Mouse (Mus musculus): ENCODE results near the gene Tnks1bp1. TPM values are rescaled to one million over a fixed set of nuclear protein-coding genes. Genes with fewer than 3 reads are reported as not detected.

The Tnks1bp1 gene
- polyA plus RNA-seq, 1 experiment, result 29.6 TPM

DNA sequence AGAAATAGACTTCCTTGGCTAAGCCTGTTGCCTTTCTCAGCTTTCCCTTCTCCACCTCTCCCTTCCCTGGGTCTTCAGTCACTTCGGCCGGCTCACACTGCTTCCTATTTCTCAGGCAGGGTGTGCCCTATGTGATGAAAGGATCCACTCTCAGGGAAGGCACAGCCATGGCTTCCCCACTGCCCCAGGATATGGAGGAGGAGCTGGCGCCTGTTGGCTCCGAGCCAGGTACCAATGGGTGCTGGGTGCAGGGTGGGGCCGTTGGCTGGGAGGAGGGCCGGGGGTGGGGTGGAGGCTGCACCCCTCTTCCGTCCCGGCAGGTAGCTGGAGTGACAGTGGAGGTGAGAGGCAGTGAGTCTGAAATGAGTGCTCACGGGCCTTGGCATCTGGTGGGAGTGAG lies 2.9 kb downstream of the Tnks1bp1 start:
- Histone ChIP-seq H3K4me1 (ENCODE audit: control insufficient read depth, insufficient read depth, insufficient read length, low read length) (peaks cover 21% of the 10 kb centered on the region), H3K27ac (ENCODE audit: insufficient read depth, low read depth, low read length) (peak overlapping the region; percentile 92), H3K4me3 (ENCODE audit: low read depth, low read length) (peak overlapping the region; percentile 67), H3K36me3 (ENCODE audit: control insufficient read depth, insufficient read depth, low read length) (peaks cover 29% of the 10 kb centered on the region), H3K27me3 (ENCODE audit: control insufficient read depth, insufficient read depth, low read length) (no peaks in the 10 kb centered on the region)
- 20% methylated on average over 9 of the region's 9 CpGs for WGBS
- TF ChIP-seq POLR2A (IDR thresholded peaks at IDR 0.05; ENCODE audit: low read depth, low read length), result no peak
- TF ChIP-seq CTCF (IDR thresholded peaks at IDR 0.05; ENCODE audit: extremely low read depth, insufficient read length, insufficient replicate concordance, low read depth, low read length), result no peak

DNA sequence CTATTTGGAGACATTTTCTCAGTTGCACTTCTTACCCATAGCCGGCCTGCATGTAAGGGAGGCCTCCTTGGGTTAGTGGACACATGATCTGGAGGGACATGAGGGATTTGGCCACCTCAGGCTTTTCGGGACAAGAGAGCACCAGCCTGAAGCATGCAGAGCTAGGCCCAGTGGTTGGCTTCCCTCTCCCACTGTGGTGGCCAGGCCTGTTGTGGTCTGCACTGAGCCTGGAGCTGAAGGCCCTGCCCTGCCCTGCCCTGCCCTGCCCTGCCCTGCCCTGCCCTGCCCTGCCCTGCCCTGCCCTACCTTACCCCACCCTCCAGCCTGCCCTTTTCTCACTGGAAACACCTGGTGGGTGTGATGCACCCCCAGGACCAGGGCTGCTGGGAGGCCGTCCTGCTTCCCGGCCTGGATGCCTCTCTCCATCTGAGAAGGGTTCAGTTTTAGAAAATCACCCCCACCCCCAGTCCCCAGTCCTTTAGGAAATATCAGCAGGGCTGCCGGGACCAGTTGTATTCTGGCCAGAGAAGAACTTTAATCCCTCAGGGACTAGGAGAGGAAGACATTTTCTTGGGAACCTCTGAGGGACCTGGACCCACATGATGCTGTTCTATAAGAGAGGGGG lies 5.5 kb downstream of the Tnks1bp1 start:
- Histone ChIP-seq H3K27me3 (ENCODE audit: control insufficient read depth, insufficient read depth, low read length) (no peaks in the 10 kb centered on the region), H3K27ac (ENCODE audit: insufficient read depth, low read depth, low read length) (no peak overlapping the region), H3K4me3 (ENCODE audit: low read depth, low read length) (no peak overlapping the region), H3K36me3 (ENCODE audit: control insufficient read depth, insufficient read depth, low read length) (peaks cover 36% of the 10 kb centered on the region), H3K4me1 (ENCODE audit: control insufficient read depth, insufficient read depth, insufficient read length, low read length) (peaks cover 17% of the 10 kb centered on the region)
- TF ChIP-seq POLR2A (IDR thresholded peaks at IDR 0.05; ENCODE audit: low read depth, low read length), result no peak
- no peak for TF ChIP-seq CTCF (IDR thresholded peaks at IDR 0.05; ENCODE audit: extremely low read depth, insufficient read length, insufficient replicate concordance, low read depth, low read length)
- WGBS, result 57% methylated on average over 5 of the region's 5 CpGs

DNA sequence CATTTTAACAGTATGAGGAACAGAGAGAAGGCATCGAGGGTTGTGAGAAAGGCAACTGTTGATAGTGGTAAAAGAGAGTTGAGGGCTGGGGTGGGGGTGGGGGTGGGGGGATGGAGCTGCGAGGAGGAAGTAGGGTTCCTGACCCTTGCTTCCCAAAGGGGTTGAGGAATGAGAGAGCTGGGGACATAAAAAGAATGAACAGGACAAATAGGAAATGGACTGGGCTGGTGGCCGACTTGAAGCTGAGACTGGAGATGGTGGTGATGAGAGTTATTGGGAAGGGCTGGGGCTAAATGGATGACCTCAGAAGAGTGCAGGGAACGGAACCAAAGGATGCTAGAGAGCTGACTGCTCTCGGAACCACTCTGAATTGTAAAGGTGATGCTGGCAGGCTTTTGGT lies 8.9 kb downstream of the Tnks1bp1 start:
- TF ChIP-seq CTCF (IDR thresholded peaks at IDR 0.05; ENCODE audit: extremely low read depth, insufficient read length, insufficient replicate concordance, low read depth, low read length) (no peak), POLR2A (IDR thresholded peaks at IDR 0.05; ENCODE audit: low read depth, low read length) (no peak)
- Histone ChIP-seq H3K4me1 (ENCODE audit: control insufficient read depth, insufficient read depth, insufficient read length, low read length) (peaks cover 20% of the 10 kb centered on the region), H3K27ac (ENCODE audit: insufficient read depth, low read depth, low read length) (no peak overlapping the region), H3K36me3 (ENCODE audit: control insufficient read depth, insufficient read depth, low read length) (peaks cover 51% of the 10 kb centered on the region), H3K27me3 (ENCODE audit: control insufficient read depth, insufficient read depth, low read length) (no peaks in the 10 kb centered on the region), H3K4me3 (ENCODE audit: low read depth, low read length) (no peak overlapping the region)
- WGBS, result 71% methylated on average over 5 of the region's 5 CpGs

DNA sequence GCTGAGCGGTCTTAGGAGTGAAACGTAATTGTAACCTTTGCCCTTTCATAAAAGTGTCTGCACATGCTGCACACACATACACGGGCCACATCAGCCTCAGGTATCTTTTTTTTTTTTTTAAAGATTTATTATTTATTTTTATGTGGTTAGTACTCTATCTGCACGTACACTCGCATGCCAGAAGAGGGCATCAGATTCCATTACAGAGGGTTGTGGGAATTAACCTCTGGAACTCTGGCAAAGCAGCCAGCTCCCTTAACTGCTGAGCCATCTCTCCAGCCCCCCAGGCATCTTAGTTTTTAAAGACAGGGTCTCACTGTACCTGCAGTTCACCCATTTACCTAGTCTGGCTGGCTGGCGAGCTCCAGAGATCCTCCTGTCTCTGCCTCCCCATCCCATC lies 11.9 kb downstream of the Tnks1bp1 start:
- no peak for TF ChIP-seq POLR2A (IDR thresholded peaks at IDR 0.05; ENCODE audit: low read depth, low read length)
- no peak for TF ChIP-seq CTCF (IDR thresholded peaks at IDR 0.05; ENCODE audit: extremely low read depth, insufficient read length, insufficient replicate concordance, low read depth, low read length)
- 76% methylated on average over 6 of the region's 6 CpGs for WGBS
- H3K4me1 ChIP-seq (ENCODE audit: control insufficient read depth, insufficient read depth, insufficient read length, low read length), result peaks cover 10% of the 10 kb centered on the region
- H3K27me3 ChIP-seq (ENCODE audit: control insufficient read depth, insufficient read depth, low read length), result no peaks in the 10 kb centered on the region
- H3K4me3 ChIP-seq (ENCODE audit: low read depth, low read length), result no peak overlapping the region
- H3K27ac ChIP-seq (ENCODE audit: insufficient read depth, low read depth, low read length), result peak overlapping the region; percentile 53; the same call in 1 of the 2 replicates
- peaks cover 61% of the 10 kb centered on the region for H3K36me3 ChIP-seq (ENCODE audit: control insufficient read depth, insufficient read depth, low read length)

DNA sequence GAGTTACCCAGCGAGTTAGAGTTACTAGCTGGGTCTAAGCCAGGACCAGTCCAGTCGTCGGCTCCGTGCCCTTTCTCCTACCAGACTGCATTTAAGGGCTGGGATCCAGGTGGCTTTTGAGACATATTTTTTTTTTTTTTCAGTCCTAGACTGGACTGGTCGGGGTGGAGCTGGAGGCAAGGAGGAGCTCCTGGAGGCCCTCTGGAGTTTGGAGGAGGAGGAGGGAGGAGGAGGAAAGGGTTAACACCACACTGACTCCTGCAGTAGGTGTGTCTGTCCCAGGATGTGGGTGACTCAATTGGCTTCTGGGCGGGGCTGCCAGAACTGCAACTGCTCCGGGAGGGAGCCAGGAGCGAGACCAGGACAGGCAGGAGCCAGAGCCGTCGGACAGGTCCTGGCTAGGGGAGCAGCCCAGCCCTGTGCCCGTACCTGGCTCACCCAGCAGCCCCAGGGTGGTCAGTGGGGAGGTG lies 12.8 kb downstream of the Tnks1bp1 start:
- Histone ChIP-seq H3K27ac (ENCODE audit: insufficient read depth, low read depth, low read length) (peak overlapping the region; percentile 53), H3K27me3 (ENCODE audit: control insufficient read depth, insufficient read depth, low read length) (no peaks in the 10 kb centered on the region), H3K4me1 (ENCODE audit: control insufficient read depth, insufficient read depth, insufficient read length, low read length) (peaks cover 10% of the 10 kb centered on the region), H3K36me3 (ENCODE audit: control insufficient read depth, insufficient read depth, low read length) (peaks cover 58% of the 10 kb centered on the region), H3K4me3 (ENCODE audit: low read depth, low read length) (peak overlapping the region; percentile 76)
- WGBS, result 5% methylated on average over 11 of the region's 11 CpGs
- TF ChIP-seq CTCF (IDR thresholded peaks at IDR 0.05; ENCODE audit: extremely low read depth, insufficient read length, insufficient replicate concordance, low read depth, low read length) (peak; percentile 28; the same call in 1 of the 2 replicates), POLR2A (IDR thresholded peaks at IDR 0.05; ENCODE audit: low read depth, low read length) (peak; percentile 75; the same call in 1 of the 2 replicates)

DNA sequence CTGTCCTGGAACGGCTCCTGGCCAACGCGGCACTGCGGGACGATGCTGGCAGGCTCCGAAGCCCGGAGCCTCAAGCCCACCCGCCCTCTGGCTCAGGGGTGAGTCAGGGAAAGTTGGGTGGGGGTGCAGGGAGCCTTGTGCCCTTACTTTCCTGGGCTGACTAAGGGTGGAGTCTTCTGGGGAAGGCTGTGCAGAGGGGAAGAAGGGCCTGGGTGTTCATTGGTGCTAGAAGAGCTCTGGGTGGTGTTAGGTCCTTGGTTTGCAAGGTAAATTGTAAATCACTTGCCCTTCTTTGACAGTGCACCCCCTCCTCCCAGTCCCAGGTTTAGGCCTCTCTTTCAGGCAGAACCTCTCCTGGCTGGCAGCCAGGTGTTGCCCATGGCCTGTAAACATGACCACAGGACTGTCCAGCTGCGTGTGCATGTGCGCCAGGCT lies 13.3 kb downstream of the Tnks1bp1 start:
- Histone ChIP-seq H3K27ac (ENCODE audit: insufficient read depth, low read depth, low read length) (peak overlapping the region; percentile 4), H3K4me3 (ENCODE audit: low read depth, low read length) (peak overlapping the region; percentile 76)

DNA sequence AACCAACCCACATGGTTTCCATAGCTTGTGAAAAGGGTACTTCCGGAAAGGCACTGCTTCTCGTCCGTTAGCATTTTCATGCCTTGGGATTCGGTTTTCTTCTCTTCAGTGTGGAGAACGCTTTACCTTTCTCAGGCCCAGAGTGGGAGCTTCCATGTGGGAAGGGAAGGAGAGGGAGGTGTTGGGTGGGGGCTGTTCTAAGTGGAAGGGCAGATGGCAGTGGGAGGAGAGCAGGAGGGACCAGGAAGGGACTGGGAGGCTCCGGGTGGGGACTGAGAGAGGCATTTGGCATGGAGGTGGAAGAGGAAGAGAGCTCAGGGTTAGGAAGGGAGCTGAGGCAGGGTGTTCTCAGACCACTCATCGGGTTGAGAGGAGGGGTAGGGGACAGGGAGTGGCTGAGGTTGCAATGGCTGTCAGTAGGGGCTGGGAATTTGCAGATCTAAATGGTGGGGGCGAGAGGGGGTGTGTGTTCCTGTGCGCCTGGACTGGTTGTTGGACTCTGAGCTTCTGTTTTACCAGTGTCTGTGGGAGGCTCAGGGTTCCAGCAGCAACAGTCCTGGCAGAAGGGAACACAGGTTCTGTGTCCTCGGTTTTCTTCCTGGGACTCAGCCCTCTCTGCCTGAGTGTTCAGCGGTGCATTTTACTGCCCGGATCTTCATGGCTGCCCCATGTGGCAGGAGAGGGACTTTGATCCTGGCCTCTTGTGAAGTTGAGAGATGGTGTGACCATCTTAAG lies 17.5 kb downstream of the Tnks1bp1 start:
- no peak overlapping the region for H3K27ac ChIP-seq (ENCODE audit: insufficient read depth, low read depth, low read length)
- H3K4me1 ChIP-seq (ENCODE audit: control insufficient read depth, insufficient read depth, insufficient read length, low read length), result peaks cover 18% of the 10 kb centered on the region
- WGBS, result 63% methylated on average over 12 of the region's 12 CpGs
- peaks cover 36% of the 10 kb centered on the region for H3K36me3 ChIP-seq (ENCODE audit: control insufficient read depth, insufficient read depth, low read length)
- H3K27me3 ChIP-seq (ENCODE audit: control insufficient read depth, insufficient read depth, low read length), result no peaks in the 10 kb centered on the region
- TF ChIP-seq POLR2A (IDR thresholded peaks at IDR 0.05; ENCODE audit: low read depth, low read length) (no peak), CTCF (IDR thresholded peaks at IDR 0.05; ENCODE audit: extremely low read depth, insufficient read length, insufficient replicate concordance, low read depth, low read length) (no peak)
- H3K4me3 ChIP-seq (ENCODE audit: low read depth, low read length), result peak overlapping the region; percentile 37

More for the DNA sequence above, 13.3 kb downstream of the Tnks1bp1 start:
- WGBS, result 11% methylated on average over 10 of the region's 10 CpGs
- Histone ChIP-seq H3K27me3 (ENCODE audit: control insufficient read depth, insufficient read depth, low read length) (no peaks in the 10 kb centered on the region), H3K36me3 (ENCODE audit: control insufficient read depth, insufficient read depth, low read length) (peaks cover 61% of the 10 kb centered on the region), H3K4me1 (ENCODE audit: control insufficient read depth, insufficient read depth, insufficient read length, low read length) (peaks cover 10% of the 10 kb centered on the region)
- TF ChIP-seq POLR2A (IDR thresholded peaks at IDR 0.05; ENCODE audit: low read depth, low read length), result no peak
- no peak for TF ChIP-seq CTCF (IDR thresholded peaks at IDR 0.05; ENCODE audit: extremely low read depth, insufficient read length, insufficient replicate concordance, low read depth, low read length)
